Mouse (Mus musculus) C2C12 (cell line): ENCODE data around the gene Mthfr. TPM values are rescaled to one million over a fixed set of nuclear protein-coding genes. Genes with fewer than 3 reads are reported as not detected.

Source experiments
- H3K27me3 ChIP-seq: one replicate; pipeline ENCODE4 v1.6.1; 2011; ENCODE audit not compliant: control insufficient read depth, insufficient read depth, insufficient read length
- H3K36me3 ChIP-seq: one replicate; pipeline ENCODE4 v1.6.1; 2011; ENCODE audit not compliant: control insufficient read depth, insufficient read depth
- H3K4me3 ChIP-seq: one replicate; pipeline ENCODE4 v1.5.1; 2011; ENCODE audit warnings: mild to moderate bottlenecking, control low read depth; ENCODE audit not compliant: poor library complexity, insufficient read depth, severe bottlenecking
- H3K79me2 ChIP-seq: one replicate; pipeline ENCODE4 v1.6.1; 2011; ENCODE audit not compliant: control insufficient read depth, insufficient read depth
- H3K79me3 ChIP-seq: one replicate; pipeline ENCODE4 v1.6.1; 2011; ENCODE audit warnings: low read depth, control low read depth
- H3ac ChIP-seq: one replicate; pipeline ENCODE3; 2011; ENCODE audit warnings: low read depth; ENCODE audit not compliant: control insufficient read depth, insufficient read length
- CEBPB ChIP-seq: IDR thresholded peaks from one replicate; pipeline ENCODE4 v1.6.1; 2011; ENCODE audit warnings: low read depth, mild to moderate bottlenecking, control low read depth, moderate library complexity
- CTCF ChIP-seq: IDR thresholded peaks from one replicate; pipeline ENCODE4 v1.5.1; 2011; ENCODE audit not compliant: control insufficient read depth, insufficient read depth, insufficient read length
- FOSL1 ChIP-seq: IDR thresholded peaks from one replicate; pipeline ENCODE4 v1.8.0; 2011; ENCODE audit warnings: mild to moderate bottlenecking, low read length; ENCODE audit not compliant: poor library complexity, insufficient read depth, severe bottlenecking
- MAX ChIP-seq: IDR thresholded peaks from one replicate; pipeline ENCODE4 v1.6.1; 2011; ENCODE audit warnings: mild to moderate bottlenecking, control low read depth
- MYOD1 ChIP-seq: IDR thresholded peaks from one replicate; pipeline ENCODE4 v1.6.1; 2011; ENCODE audit warnings: low read depth; ENCODE audit not compliant: control insufficient read depth, insufficient read length
- MYOG ChIP-seq: IDR thresholded peaks from one replicate; pipeline ENCODE4 v1.6.1; 2011; ENCODE audit not compliant: control insufficient read depth, insufficient read length; ENCODE audit errors: extremely low read depth
- USF1 ChIP-seq: IDR thresholded peaks from one replicate; pipeline ENCODE4 v1.6.1; 2011; ENCODE audit warnings: low read depth, mild to moderate bottlenecking, control low read depth, moderate library complexity
- polyA plus RNA-seq: library from polyadenylated mRNA; unstranded; fragments of >200 nt; fragmentation: generic; extraction: Trizol; gene quantifications from one replicate; pipeline ENCODE4 v1.2.1, GENCODE M21; 2012; ENCODE audit warnings: missing spikeins

Mthfr gene
- polyA plus RNA-seq, 1 experiment = 16.1 TPM

DNA sequence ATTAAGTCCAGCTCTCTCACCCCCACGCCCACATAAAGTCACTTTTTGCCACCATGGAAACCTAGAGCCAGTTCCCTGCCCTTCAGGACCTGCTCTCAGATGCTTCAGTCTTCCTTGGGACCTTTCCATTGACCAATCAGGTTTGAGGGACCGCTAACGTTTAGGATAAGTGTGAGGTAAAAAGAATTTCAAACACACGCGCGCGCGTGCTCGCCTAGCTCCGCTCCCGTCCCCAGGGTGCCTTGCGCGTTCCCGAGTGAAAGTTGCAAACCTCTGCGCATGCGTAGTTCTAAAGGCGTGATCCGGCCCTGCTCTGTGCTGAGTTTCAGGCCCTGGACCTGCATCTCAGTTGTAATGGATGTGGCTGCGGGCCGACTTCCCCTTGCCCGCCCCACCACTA, 36.4 kb downstream of the Mthfr start:
- no peaks in the 10 kb centered on the region for H3K36me3 ChIP-seq
- H3K4me3 ChIP-seq = no peak overlapping the region

DNA sequence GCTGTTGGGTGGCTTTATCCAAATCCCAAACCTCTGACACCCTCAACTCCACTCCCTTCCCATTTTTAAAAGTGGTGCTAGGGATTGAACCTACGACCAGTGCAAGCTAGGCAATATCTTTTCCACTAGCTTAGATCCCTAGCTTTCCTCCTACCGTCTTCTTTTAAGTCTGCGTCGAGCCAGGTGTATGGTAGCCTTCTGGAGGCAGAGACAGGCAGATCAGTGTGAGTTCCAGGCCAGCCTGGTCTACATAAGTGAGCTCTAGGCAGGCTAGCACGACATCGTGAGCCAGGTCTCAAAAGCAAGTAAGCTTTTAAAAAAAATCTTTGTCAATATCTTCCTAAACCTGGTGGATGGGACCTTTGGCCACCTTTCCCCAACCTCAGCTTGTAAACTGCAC, 37.0 kb downstream of the Mthfr start:
- Histone ChIP-seq H3K36me3 (no peaks in the 10 kb centered on the region), H3K79me2 (no peaks in the 10 kb centered on the region), H3K4me3 (no peak overlapping the region), H3K79me3 (no peaks in the 10 kb centered on the region), H3K27me3 (no peaks in the 10 kb centered on the region), H3ac (no peak overlapping the region)
- TF ChIP-seq FOSL1 (no peak), MAX (no peak)

More for the DNA sequence above, 36.4 kb downstream of the Mthfr start:
- Histone ChIP-seq H3K79me2 (no peaks in the 10 kb centered on the region), H3K79me3 (no peaks in the 10 kb centered on the region), H3ac (no peak overlapping the region), H3K27me3 (no peaks in the 10 kb centered on the region)
- no peak for TF ChIP-seq CTCF
- no peak for TF ChIP-seq FOSL1
- no peak for TF ChIP-seq MAX
- TF ChIP-seq MYOG = no peak
- TF ChIP-seq MYOD1 = no peak
- no peak for TF ChIP-seq USF1
- TF ChIP-seq CEBPB = no peak

- TF ChIP-seq MYOG = no peak
- no peak for TF ChIP-seq MYOD1
- TF ChIP-seq CEBPB = no peak
- no peak for TF ChIP-seq FOSL1
- no peak for TF ChIP-seq MAX
- no peak for TF ChIP-seq USF1
- no peak for TF ChIP-seq CTCF
Measured at GRCm38 (mm10) chr4:148079212-148079611, 40.3 kb downstream of the Mthfr start.

GRCm38 (mm10) chr4:148079944-148080596, 41.2 kb downstream of the Mthfr start:
- Histone ChIP-seq H3K4me3 (no peak overlapping the region), H3K27me3 (no peaks in the 10 kb centered on the region), H3K79me2 (no peaks in the 10 kb centered on the region), H3ac (no peak overlapping the region), H3K36me3 (no peaks in the 10 kb centered on the region), H3K79me3 (no peaks in the 10 kb centered on the region)
- no peak for TF ChIP-seq FOSL1
- no peak for TF ChIP-seq MAX
- no peak for TF ChIP-seq CTCF
- no peak for TF ChIP-seq USF1
- TF ChIP-seq MYOG = no peak
- TF ChIP-seq CEBPB = no peak
- no peak for TF ChIP-seq MYOD1

More at GRCm38 (mm10) chr4:148079212-148079611, 40.3 kb downstream of the Mthfr start:
- Histone ChIP-seq H3ac (no peak overlapping the region), H3K36me3 (no peaks in the 10 kb centered on the region), H3K79me2 (no peaks in the 10 kb centered on the region), H3K4me3 (no peak overlapping the region), H3K27me3 (no peaks in the 10 kb centered on the region), H3K79me3 (no peaks in the 10 kb centered on the region)

DNA sequence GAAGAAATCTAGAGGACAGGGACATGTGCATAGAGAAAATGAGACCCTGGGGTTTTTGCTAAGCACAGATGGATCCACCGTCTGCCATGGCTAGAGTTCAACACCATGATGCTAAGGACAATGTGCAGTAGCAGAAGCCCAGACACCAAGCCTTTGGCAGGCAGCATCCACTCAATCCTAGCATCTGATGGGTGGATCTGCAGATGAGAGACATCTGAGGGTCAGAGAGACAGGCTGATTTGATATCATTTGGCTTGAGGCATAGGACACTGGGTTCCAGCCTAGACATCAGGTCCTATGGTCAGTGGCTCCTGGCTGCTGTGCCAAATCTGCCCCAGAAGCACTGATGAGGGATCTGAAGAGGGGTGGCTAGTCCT, 41.7 kb downstream of the Mthfr start:
- TF ChIP-seq MAX = no peak
- TF ChIP-seq CTCF = no peak
- no peak for TF ChIP-seq CEBPB
- TF ChIP-seq MYOD1 = no peak
- TF ChIP-seq FOSL1 = no peak
- TF ChIP-seq USF1 = no peak
- TF ChIP-seq MYOG = no peak
- H3K79me3 ChIP-seq = no peaks in the 10 kb centered on the region
- H3K36me3 ChIP-seq = no peaks in the 10 kb centered on the region
- no peaks in the 10 kb centered on the region for H3K27me3 ChIP-seq
- no peak overlapping the region for H3K4me3 ChIP-seq
- H3K79me2 ChIP-seq = no peaks in the 10 kb centered on the region
- H3ac ChIP-seq = no peak overlapping the region

- no peaks in the 10 kb centered on the region for H3K79me3 ChIP-seq
Measured at GRCm38 (mm10) chr4:148081201-148081600, 42.3 kb downstream of the Mthfr start.

More at GRCm38 (mm10) chr4:148081201-148081600, 42.3 kb downstream of the Mthfr start:
- Histone ChIP-seq H3K4me3 (no peak overlapping the region), H3ac (no peak overlapping the region), H3K27me3 (no peaks in the 10 kb centered on the region), H3K36me3 (no peaks in the 10 kb centered on the region), H3K79me2 (no peaks in the 10 kb centered on the region)
- no peak for TF ChIP-seq MYOG
- no peak for TF ChIP-seq USF1
- no peak for TF ChIP-seq CEBPB
- no peak for TF ChIP-seq FOSL1
- no peak for TF ChIP-seq MYOD1
- no peak for TF ChIP-seq MAX
- no peak for TF ChIP-seq CTCF
